16 mouse cellular contexts compared by ENCODE assay signal in the genomic region with DNA sequence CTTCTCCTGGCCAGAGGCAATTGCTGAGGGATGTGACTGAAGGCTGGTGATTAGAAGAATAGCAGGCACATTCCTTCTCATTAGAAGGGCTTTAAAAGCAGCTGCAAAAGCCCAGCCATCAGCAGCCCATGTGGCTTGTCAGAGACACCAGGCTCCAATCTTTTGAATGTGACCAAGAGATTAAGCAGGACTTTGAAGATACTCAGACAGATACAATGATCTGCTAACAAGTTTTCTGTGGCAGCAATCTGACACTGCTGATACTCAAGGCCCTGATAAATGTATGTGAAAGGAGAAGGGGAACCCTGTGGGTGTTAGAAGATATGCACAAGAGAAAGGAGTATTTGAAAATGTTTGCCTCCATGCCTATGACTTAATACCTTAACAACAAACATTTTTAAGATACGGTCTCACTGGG. TPM values are rescaled to one million over a fixed set of nuclear protein-coding genes. Genes with fewer than 3 reads are reported as not detected.
A peak's percentile ranks its signal among the peaks of the same experiment; 100 is the strongest.
DNase-seq lines count a peak whose midpoint lies in the region; ATAC-seq and TF ChIP-seq lines count a peak whose summit lies in the region.
"Had no signal": no experiment of that assay in that cellular context is flagged by ENCODE, and none has a peak within 500 bp of the region (broad histone marks: within the 10 kb centered on the region; RNA-seq: fewer than 3 reads in every experiment).

No protein-coding gene starts in this region.

- no peak for TF ChIP-seq CTCF in stomach, postnatal 0 days (IDR thresholded peaks at IDR 0.05; ENCODE audit: low read depth)

- no peak for TF ChIP-seq EP300 in stomach, postnatal 0 days (optimal IDR thresholded peaks at IDR 0.05)

- intact Hi-C loops in heart, postnatal 36 days (cut with DNase I) = no loop called here

- H3K27me3 ChIP-seq in forebrain, embryonic 10.5 days (ENCODE audit: poor library complexity, severe bottlenecking) = no peaks in the 10 kb centered on the region
- no peaks in the 10 kb centered on the region for H3K27me3 ChIP-seq in forebrain, embryonic 13.5 days
- no peaks in the 10 kb centered on the region for H3K27me3 ChIP-seq in heart, embryonic 16.5 days (ENCODE audit: control insufficient read depth, insufficient read depth, low read length)
- H3K27me3 ChIP-seq in stomach, embryonic 14.5 days (ENCODE audit: control insufficient read depth, insufficient read depth, low read length) = no peaks in the 10 kb centered on the region
- H3K27me3 ChIP-seq in stomach, postnatal 0 days (ENCODE audit: control insufficient read depth, insufficient read depth, low read length) = no peaks in the 10 kb centered on the region
- H3K27me3 ChIP-seq: hindbrain, embryonic 15.5 days; neural tube, embryonic 13.5 days had no signal

- H3K4me1 ChIP-seq in forebrain, embryonic 10.5 days = peaks cover 48% of the 10 kb centered on the region
- 0 out of 2 replicates have a peak, but pooled peaks cover 4% of the 10 kb centered on the region for H3K4me1 ChIP-seq in forebrain, embryonic 13.5 days
- peaks cover 57% of the 10 kb centered on the region for H3K4me1 ChIP-seq in heart, embryonic 16.5 days (ENCODE audit: control insufficient read depth, insufficient read depth, low read length)
- 0 out of 2 replicates have a peak, but pooled peaks cover 3% of the 10 kb centered on the region for H3K4me1 ChIP-seq in stomach, embryonic 14.5 days (ENCODE audit: control insufficient read depth, insufficient read depth, low read length)
- no peaks in the 10 kb centered on the region for H3K4me1 ChIP-seq in stomach, postnatal 0 days (replicated peaks; ENCODE audit: control insufficient read depth, insufficient read depth)
- H3K4me1 ChIP-seq: hindbrain, embryonic 15.5 days; neural tube, embryonic 13.5 days had no signal

- DNase-seq in forebrain, embryonic 10.5 days (ENCODE audit: extremely low spot score, low spot score) = no peak
- DNase-seq in heart, postnatal 36 days = no peak
- DNase-seq in stomach, postnatal 0 days (ENCODE audit: low spot score) = no peak
- no peak for DNase-seq in ovary, adult 18-20 months (ENCODE audit: low spot score)
- DNase-seq in frontal cortex, postnatal 36 days (ENCODE audit: low spot score in 2 of 2) = no peak
- DNase-seq: adrenal gland, postnatal 10 days; gastrocnemius, postnatal 14 days; kidney, adult 2 months; thymus, adult 2 months had no signal

- 34% methylated on average over 1 of the region's 1 CpGs for WGBS in forebrain, embryonic 10.5 days
- 26% methylated on average over 1 of the region's 1 CpGs for WGBS in forebrain, embryonic 13.5 days
- WGBS in heart, embryonic 16.5 days = 33% methylated on average over 1 of the region's 1 CpGs
- 61% methylated on average over 1 of the region's 1 CpGs for WGBS in stomach, embryonic 14.5 days
- WGBS in stomach, postnatal 0 days = 73% methylated on average over 1 of the region's 1 CpGs

- no peaks in the 10 kb centered on the region for H3K9me3 ChIP-seq in forebrain, embryonic 10.5 days
- no peaks in the 10 kb centered on the region for H3K9me3 ChIP-seq in forebrain, embryonic 13.5 days (replicated peaks)
- no peaks in the 10 kb centered on the region for H3K9me3 ChIP-seq in heart, embryonic 16.5 days (replicated peaks; ENCODE audit: control insufficient read depth, low read length)
- H3K9me3 ChIP-seq in stomach, embryonic 14.5 days (ENCODE audit: control insufficient read depth, low read depth, low read length) = no peaks in the 10 kb centered on the region
- H3K9me3 ChIP-seq in stomach, postnatal 0 days (ENCODE audit: control insufficient read depth, low read length) = no peaks in the 10 kb centered on the region
- H3K9me3 ChIP-seq: hindbrain, embryonic 15.5 days; neural tube, embryonic 13.5 days had no signal

- H3K27ac ChIP-seq in forebrain, embryonic 10.5 days = 0 out of 2 replicates have a peak overlapping the region, but pooled peaks have one; percentile 1
- H3K27ac ChIP-seq in forebrain, embryonic 13.5 days = no peak overlapping the region
- peak overlapping the region; percentile 92 for H3K27ac ChIP-seq in heart, embryonic 16.5 days (ENCODE audit: low read length)
- H3K27ac ChIP-seq in stomach, embryonic 14.5 days (ENCODE audit: low read length) = no peak overlapping the region
- H3K27ac ChIP-seq in stomach, postnatal 0 days (replicated peaks) = no peak overlapping the region
- H3K27ac ChIP-seq: hindbrain, embryonic 15.5 days; liver, embryonic 14.5 days; neural tube, embryonic 13.5 days had no signal

- no peak overlapping the region for H3K4me3 ChIP-seq in forebrain, embryonic 10.5 days
- no peak overlapping the region for H3K4me3 ChIP-seq in forebrain, embryonic 13.5 days
- no peak overlapping the region for H3K4me3 ChIP-seq in heart, embryonic 16.5 days (ENCODE audit: low read length)
- H3K4me3 ChIP-seq in stomach, embryonic 14.5 days (ENCODE audit: low read depth, low read length) = no peak overlapping the region
- H3K4me3 ChIP-seq in stomach, postnatal 0 days (ENCODE audit: low read depth, low read length) = no peak overlapping the region
- H3K4me3 ChIP-seq: hindbrain, embryonic 15.5 days; neural tube, embryonic 13.5 days had no signal

- no peak overlapping the region for H3K4me2 ChIP-seq in forebrain, embryonic 13.5 days
- H3K4me2 ChIP-seq in heart, embryonic 16.5 days (ENCODE audit: low read depth, low read length) = no peak overlapping the region
- H3K4me2 ChIP-seq in stomach, embryonic 14.5 days (replicated peaks; ENCODE audit: low read depth, low read length) = no peak overlapping the region
- H3K4me2 ChIP-seq in stomach, postnatal 0 days (replicated peaks; ENCODE audit: low read depth) = no peak overlapping the region
- H3K4me2 ChIP-seq: hindbrain, embryonic 15.5 days; neural tube, embryonic 13.5 days had no signal

- peaks cover 15% of the 10 kb centered on the region for H3K36me3 ChIP-seq in forebrain, embryonic 10.5 days (replicated peaks)
- 0 out of 2 replicates have a peak, but pooled peaks cover 4% of the 10 kb centered on the region for H3K36me3 ChIP-seq in forebrain, embryonic 13.5 days (ENCODE audit: poor library complexity, severe bottlenecking)
- peaks cover 22% of the 10 kb centered on the region for H3K36me3 ChIP-seq in heart, embryonic 16.5 days (ENCODE audit: control insufficient read depth, insufficient read depth)
- H3K36me3 ChIP-seq in stomach, embryonic 14.5 days (ENCODE audit: control insufficient read depth, insufficient read depth, low read length) = peaks cover 12% of the 10 kb centered on the region; the same call in 1 of the 2 replicates
- H3K36me3 ChIP-seq in stomach, postnatal 0 days (ENCODE audit: control insufficient read depth, insufficient read depth, low read length) = no peaks in the 10 kb centered on the region

- ATAC-seq in forebrain, embryonic 13.5 days = no peak
- ATAC-seq in heart, embryonic 16.5 days (replicated peaks; ENCODE audit: extremely low read depth, insufficient read depth, low FRiP score) = peak; percentile 74
- peak; percentile 14; the same call in 1 of the 2 replicates for ATAC-seq in stomach, embryonic 14.5 days (ENCODE audit: insufficient number of reproducible peaks, insufficient read depth, low FRiP score, low read depth)
- ATAC-seq in stomach, postnatal 0 days (ENCODE audit: low FRiP score, low TSS enrichment) = no peak
- ATAC-seq: midbrain, embryonic 16.5 days had no signal

- H3K9ac ChIP-seq in forebrain, embryonic 13.5 days = no peak overlapping the region
- no peak overlapping the region for H3K9ac ChIP-seq in heart, embryonic 16.5 days (ENCODE audit: low read length)
- H3K9ac ChIP-seq in stomach, embryonic 14.5 days (replicated peaks; ENCODE audit: low read depth, low read length) = no peak overlapping the region
- no peak overlapping the region for H3K9ac ChIP-seq in stomach, postnatal 0 days (ENCODE audit: low read length)
- H3K9ac ChIP-seq: hindbrain, embryonic 15.5 days; liver, embryonic 14.5 days; neural tube, embryonic 13.5 days had no signal

RNA-seq across cellular contexts. Expression of a gene that starts 9.4 kb away (rescaled TPM):
- 38.6 and 47.0 TPM in 2 replicates for polyA plus RNA-seq in forebrain, embryonic 10.5 days (2016; fragmentation: Nextera tagmentation; extraction: Ambion mirVana)
- 22.6 and 26.7 TPM in 2 replicates for polyA plus RNA-seq in forebrain, embryonic 13.5 days (2015; fragmentation: Nextera tagmentation; extraction: Ambion mirVana)
- 457 and 496 TPM in 2 replicates for polyA plus RNA-seq in heart, embryonic 16.5 days (2015; fragmentation: Nextera tagmentation; extraction: Ambion mirVana)
- total RNA-seq in heart, postnatal 36 days (2021) = 100 to 1,000 TPM; 151 to 158 TPM
- 68.4 and 71.0 TPM in 2 replicates for polyA plus RNA-seq in stomach, embryonic 14.5 days (2014; fragmentation: Nextera tagmentation; extraction: Ambion mirVana)
- polyA plus RNA-seq in stomach, postnatal 0 days (2015; fragmentation: Nextera tagmentation; extraction: Ambion mirVana) = 28.5 and 28.9 TPM in 2 replicates

Comparison
In these comparisons a context has a peak if more than half of its experiments do, and no peak if none do; other contexts are left out.
1. H3K27ac ChIP-seq: peak in forebrain, embryonic 10.5 days (single experiment) and heart, embryonic 16.5 days (single experiment); none in forebrain, embryonic 13.5 days (single experiment), stomach, embryonic 14.5 days (single experiment) and stomach, postnatal 0 days (single experiment).
2. ATAC-seq: peak in heart, embryonic 16.5 days (single experiment) and stomach, embryonic 14.5 days (single experiment); none in forebrain, embryonic 13.5 days (single experiment) and stomach, postnatal 0 days (single experiment).